Mouse (Mus musculus): ENCODE measurements around the gene Hdc. TPM values are rescaled to one million over a fixed set of nuclear protein-coding genes. Genes with fewer than 3 reads are reported as not detected.

Gene Hdc
- polyA plus RNA-seq, 1 experiment from 2014 or later, result 26.8 TPM

GRCm38 (mm10) chr2:126551896-126552295, 67.2 kb downstream of the Hdc start:
- no peak overlapping the region for H3K9ac ChIP-seq (ENCODE audit: low read length)
- H3K36me3 ChIP-seq (ENCODE audit: control insufficient read depth, insufficient read depth, low read length), result no peaks in the 10 kb centered on the region
- H3K27me3 ChIP-seq (ENCODE audit: control insufficient read depth, insufficient read depth, low read length), result peaks cover 37% of the 10 kb centered on the region
- H3K9me3 ChIP-seq (replicated peaks; ENCODE audit: control insufficient read depth, low read length), result no peaks in the 10 kb centered on the region
- no peak for ATAC-seq (ENCODE audit: insufficient read depth, low FRiP score)
- H3K4me1 ChIP-seq (ENCODE audit: control insufficient read depth, insufficient read depth, low read length), result peaks cover 6% of the 10 kb centered on the region; the same call in 1 of the 2 replicates
- no peak overlapping the region for H3K27ac ChIP-seq (ENCODE audit: low read length)
- 27% methylated on average over 5 of the region's 5 CpGs for WGBS
- H3K4me2 ChIP-seq (ENCODE audit: low read depth, low read length), result no peak overlapping the region
- H3K4me3 ChIP-seq (replicated peaks; ENCODE audit: low read length), result no peak overlapping the region

- Histone ChIP-seq H3K4me2 (ENCODE audit: low read depth, low read length) (no peak overlapping the region), H3K4me3 (replicated peaks; ENCODE audit: low read length) (no peak overlapping the region), H3K4me1 (ENCODE audit: control insufficient read depth, insufficient read depth, low read length) (peaks cover 6% of the 10 kb centered on the region; the same call in 1 of the 2 replicates), H3K27me3 (ENCODE audit: control insufficient read depth, insufficient read depth, low read length) (peaks cover 37% of the 10 kb centered on the region), H3K9ac (ENCODE audit: low read length) (no peak overlapping the region), H3K27ac (ENCODE audit: low read length) (no peak overlapping the region), H3K9me3 (replicated peaks; ENCODE audit: control insufficient read depth, low read length) (no peaks in the 10 kb centered on the region), H3K36me3 (ENCODE audit: control insufficient read depth, insufficient read depth, low read length) (no peaks in the 10 kb centered on the region)
- WGBS, result 75% methylated on average over 8 of the region's 8 CpGs
- ATAC-seq (ENCODE audit: insufficient read depth, low FRiP score), result no peak
Observed at GRCm38 (mm10) chr2:126551244-126551890, 67.7 kb downstream of the Hdc start.

- H3K4me3 ChIP-seq (replicated peaks; ENCODE audit: low read length), result no peak overlapping the region
- ATAC-seq (ENCODE audit: insufficient read depth, low FRiP score), result no peak
- no peak overlapping the region for H3K9ac ChIP-seq (ENCODE audit: low read length)
- H3K9me3 ChIP-seq (replicated peaks; ENCODE audit: control insufficient read depth, low read length), result no peaks in the 10 kb centered on the region
- no peak overlapping the region for H3K27ac ChIP-seq (ENCODE audit: low read length)
- peaks cover 6% of the 10 kb centered on the region; the same call in 1 of the 2 replicates for H3K4me1 ChIP-seq (ENCODE audit: control insufficient read depth, insufficient read depth, low read length)
- 65% methylated on average over 7 of the region's 7 CpGs for WGBS
- peaks cover 37% of the 10 kb centered on the region for H3K27me3 ChIP-seq (ENCODE audit: control insufficient read depth, insufficient read depth, low read length)
- no peak overlapping the region for H3K4me2 ChIP-seq (ENCODE audit: low read depth, low read length)
- H3K36me3 ChIP-seq (ENCODE audit: control insufficient read depth, insufficient read depth, low read length), result no peaks in the 10 kb centered on the region
Observed at GRCm38 (mm10) chr2:126549681-126550080, 69.4 kb downstream of the Hdc start.

GRCm38 (mm10) chr2:126546392-126546791, 72.7 kb downstream of the Hdc start:
- 72% methylated on average over 3 of the region's 3 CpGs for WGBS
- Histone ChIP-seq H3K27me3 (ENCODE audit: control insufficient read depth, insufficient read depth, low read length) (peaks cover 9% of the 10 kb centered on the region; the same call in 1 of the 2 replicates), H3K4me1 (ENCODE audit: control insufficient read depth, insufficient read depth, low read length) (no peaks in the 10 kb centered on the region), H3K27ac (ENCODE audit: low read length) (no peak overlapping the region), H3K9ac (ENCODE audit: low read length) (no peak overlapping the region), H3K36me3 (ENCODE audit: control insufficient read depth, insufficient read depth, low read length) (no peaks in the 10 kb centered on the region), H3K9me3 (replicated peaks; ENCODE audit: control insufficient read depth, low read length) (no peaks in the 10 kb centered on the region), H3K4me2 (ENCODE audit: low read depth, low read length) (no peak overlapping the region), H3K4me3 (replicated peaks; ENCODE audit: low read length) (no peak overlapping the region)
- no peak for ATAC-seq (ENCODE audit: insufficient read depth, low FRiP score)

GRCm38 (mm10) chr2:126545297-126545696, 73.8 kb downstream of the Hdc start:
- no peaks in the 10 kb centered on the region for H3K4me1 ChIP-seq (ENCODE audit: control insufficient read depth, insufficient read depth, low read length)
- no peak overlapping the region for H3K9ac ChIP-seq (ENCODE audit: low read length)
- H3K27ac ChIP-seq (ENCODE audit: low read length), result no peak overlapping the region
- 48% methylated on average over 5 of the region's 5 CpGs for WGBS
- H3K4me3 ChIP-seq (replicated peaks; ENCODE audit: low read length), result no peak overlapping the region
- no peak for ATAC-seq (ENCODE audit: insufficient read depth, low FRiP score)
- H3K27me3 ChIP-seq (ENCODE audit: control insufficient read depth, insufficient read depth, low read length), result peaks cover 4% of the 10 kb centered on the region; the same call in 1 of the 2 replicates
- H3K9me3 ChIP-seq (replicated peaks; ENCODE audit: control insufficient read depth, low read length), result no peaks in the 10 kb centered on the region
- H3K36me3 ChIP-seq (ENCODE audit: control insufficient read depth, insufficient read depth, low read length), result no peaks in the 10 kb centered on the region
- no peak overlapping the region for H3K4me2 ChIP-seq (ENCODE audit: low read depth, low read length)

Other genes with a start within 250 kb of the Hdc start
- gene Atp8b4, start 118.6 kb downstream of the Hdc start, polyA plus RNA-seq (2015; fragmentation: Nextera tagmentation; extraction: Ambion mirVana), result 0.66 and 0.99 TPM in 2 replicates
- gene Slc27a2, start 66.9 kb downstream of the Hdc start, polyA plus RNA-seq (2015; fragmentation: Nextera tagmentation; extraction: Ambion mirVana), result 5.2 and 6.2 TPM in 2 replicates
- 36.5 and 39.8 TPM in 2 replicates for gene Gabpb1, start 57.0 kb upstream of the Hdc start, polyA plus RNA-seq (2015; fragmentation: Nextera tagmentation; extraction: Ambion mirVana)
- 44.0 and 47.9 TPM in 2 replicates for gene Usp8, start 88.0 kb upstream of the Hdc start, polyA plus RNA-seq (2015; fragmentation: Nextera tagmentation; extraction: Ambion mirVana)
- 2.5 and 2.6 TPM in 2 replicates for gene Usp50, start 164.2 kb upstream of the Hdc start, polyA plus RNA-seq (2015; fragmentation: Nextera tagmentation; extraction: Ambion mirVana)